Mouse (Mus musculus) CD8-positive naive resting alpha-beta T cell, adult 2 months (primary cell): ENCODE data around the gene Camk2g.

ENCODE experiments used
- DNase-seq, 2 experiments: peaks; one replicate each; pipeline ENCODE4 v3.0.0; 2022; ENCODE audit warnings: low read depth in 2 of 2, low spot score in 2 of 2

Camk2g gene

DNA sequence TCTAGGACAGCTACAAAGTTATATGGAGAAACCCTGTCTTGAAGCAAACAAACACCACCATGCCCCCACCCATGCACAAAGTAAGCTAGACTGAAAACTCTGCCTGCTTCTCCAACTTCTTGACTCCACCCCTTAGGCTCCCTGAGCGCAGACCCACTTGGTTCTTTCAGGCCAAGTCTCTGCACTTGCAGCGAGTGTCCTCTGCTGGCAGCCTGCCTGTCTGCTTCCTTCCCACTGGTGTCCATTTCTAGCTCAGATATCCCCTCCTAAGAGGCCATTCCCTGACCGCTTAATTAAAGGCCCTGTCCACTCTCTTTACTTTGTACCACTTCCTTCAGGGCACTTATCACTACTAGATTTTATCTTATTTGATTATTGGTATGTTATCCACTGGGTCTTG, 50.3 kb downstream of the Camk2g start:
- no peak for DNase-seq

DNA sequence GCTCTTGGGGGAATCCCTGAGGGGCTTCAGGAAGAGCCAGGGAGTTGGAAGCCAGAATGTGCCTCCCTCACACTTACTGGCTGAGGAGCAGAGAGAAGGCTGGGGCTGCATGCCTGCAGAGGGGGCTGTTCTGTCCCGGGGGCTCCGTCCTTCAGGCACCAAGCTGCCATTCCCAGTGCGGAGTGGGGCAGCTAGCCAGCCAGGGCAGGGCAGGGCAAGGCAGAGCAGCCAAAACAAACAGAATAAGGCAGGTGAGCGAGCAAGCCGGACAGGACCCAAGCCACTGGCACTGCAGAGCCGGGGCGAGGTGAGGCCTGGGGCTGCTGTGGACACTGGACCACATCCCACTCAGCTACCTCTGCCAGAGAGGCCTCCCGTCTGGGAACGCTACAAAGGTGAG, 52.6 kb downstream of the Camk2g start:
- no peak for DNase-seq

DNA sequence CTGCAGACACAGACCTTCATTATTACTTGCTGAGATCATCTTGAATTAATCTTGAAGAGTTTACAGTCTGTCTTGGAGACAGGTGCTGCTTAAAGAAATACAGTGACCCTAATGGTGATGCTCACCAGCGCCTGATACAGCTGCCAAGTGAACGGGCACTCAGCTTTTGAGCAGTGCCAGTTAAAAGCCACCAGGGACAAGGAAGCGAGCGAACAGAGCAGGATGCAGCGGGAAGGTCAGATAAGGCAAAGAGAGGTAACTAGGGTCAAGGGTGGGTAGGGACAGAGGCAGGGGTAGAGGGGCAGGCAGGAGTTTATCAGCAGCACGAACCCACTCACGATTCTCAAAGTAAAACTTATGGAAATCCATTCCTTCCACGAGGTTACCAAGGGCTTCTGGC, 55.4 kb downstream of the Camk2g start:
- DNase-seq, result no peak

DNA sequence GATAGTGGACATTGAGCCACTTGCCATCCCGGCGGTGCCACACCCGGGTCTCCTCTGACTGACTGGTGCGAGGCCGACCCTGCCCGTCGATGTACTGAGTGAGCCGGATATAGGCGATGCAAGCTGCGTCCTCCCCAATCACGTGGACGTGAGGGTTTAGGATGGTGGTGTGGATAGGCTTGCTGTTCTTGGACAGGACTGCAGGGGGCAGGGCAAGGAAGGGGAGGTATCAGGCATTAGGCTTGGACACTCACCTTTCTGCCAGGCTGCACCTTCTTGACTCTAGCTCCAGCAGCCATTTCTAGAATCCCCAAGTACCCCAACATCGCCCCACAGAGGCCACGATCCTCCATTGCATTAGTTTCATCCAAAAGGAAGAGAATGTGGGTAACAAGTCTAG, 56.6 kb downstream of the Camk2g start:
- DNase-seq, result peak in 1 of 2 experiments; percentile 19

DNA sequence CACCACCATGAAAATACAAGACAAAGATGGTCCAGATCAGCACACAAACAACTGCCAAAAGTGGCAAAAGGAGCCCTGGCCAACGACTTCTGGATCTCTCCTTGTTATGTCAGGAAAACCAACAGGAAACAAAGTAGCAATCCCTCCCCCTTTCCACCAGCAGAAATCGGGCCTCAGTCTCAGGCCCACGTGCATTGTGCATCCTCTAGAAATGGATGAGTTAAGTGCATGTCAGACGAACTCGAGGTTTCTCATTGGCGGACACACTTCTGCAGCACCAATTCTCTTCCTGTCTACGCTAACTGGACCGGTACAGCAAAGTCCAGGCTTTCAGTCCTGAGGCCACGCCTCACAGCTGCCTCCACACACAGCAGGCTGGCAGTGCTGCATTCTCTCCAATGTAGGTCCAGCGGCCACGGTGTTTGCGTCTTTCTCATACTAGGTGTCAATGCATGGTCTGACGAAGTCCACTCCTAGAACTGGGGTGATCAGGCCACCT, 57.9 kb downstream of the Camk2g start:
- DNase-seq, result no peak

DNA sequence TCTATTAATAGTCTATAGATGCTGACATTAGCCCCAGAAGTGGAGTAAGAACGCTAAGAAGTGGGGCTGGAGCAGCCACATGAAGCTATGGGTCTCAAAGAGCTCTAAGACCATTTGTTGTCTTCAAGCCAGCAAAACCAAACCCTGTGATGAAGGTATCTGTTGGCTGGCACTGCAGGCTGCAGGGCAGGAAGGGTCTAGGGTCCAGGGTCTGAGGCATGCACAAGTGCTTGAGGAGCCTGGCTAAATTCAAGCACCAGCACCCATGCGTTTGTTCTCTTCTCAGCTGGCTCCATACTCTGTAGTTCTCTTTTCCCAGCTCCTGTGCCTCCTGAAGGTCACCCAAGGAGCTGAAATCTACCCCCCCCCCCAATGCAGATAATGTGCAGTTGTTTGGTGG, 58.8 kb downstream of the Camk2g start:
- DNase-seq, result no peak

DNA sequence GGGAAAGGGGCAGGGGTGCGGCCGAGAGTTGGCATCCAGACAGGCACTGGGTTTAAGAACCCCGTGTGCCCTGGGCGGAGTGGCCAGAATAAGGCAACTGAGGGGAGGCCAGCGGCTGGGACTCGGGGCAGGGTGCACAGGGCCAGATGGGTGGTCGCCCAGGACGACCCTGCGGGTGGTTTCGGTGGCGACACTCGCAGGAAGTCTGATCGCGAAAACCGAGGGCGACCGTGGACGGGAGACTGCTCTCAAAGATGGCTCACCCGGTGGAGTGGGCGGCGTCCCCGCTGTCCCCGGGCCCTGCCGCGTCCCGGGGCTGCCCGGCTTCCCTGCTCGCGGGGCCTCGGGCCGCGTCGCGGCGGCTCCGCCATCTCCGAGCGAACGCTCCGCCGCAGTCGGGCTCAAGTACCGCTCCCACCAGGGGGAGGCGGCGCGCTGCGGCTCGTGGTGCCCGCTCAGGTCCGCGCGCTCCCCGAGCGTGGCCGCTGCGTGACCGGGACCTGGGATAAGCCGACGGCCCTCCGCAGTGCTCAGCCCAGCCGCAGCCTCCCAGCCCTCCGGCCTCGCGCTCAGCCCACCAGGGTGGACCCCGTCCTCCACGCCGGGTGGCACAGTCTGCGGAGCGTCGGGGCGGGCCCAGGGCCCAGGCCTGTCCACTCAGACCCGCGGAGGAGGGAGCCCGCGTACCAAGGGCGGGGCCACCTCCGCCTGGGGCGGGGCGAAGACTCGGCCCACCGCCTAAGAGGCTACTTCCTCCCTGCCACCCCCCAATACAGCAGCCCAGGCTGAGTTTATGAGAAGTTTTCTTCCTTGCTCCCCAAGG, 59.7 kb downstream of the Camk2g start, which contains the start of gene Ndst2:
Gene Ndst2 (minus strand): TSS at position 611 of the 823 bp plus-strand sequence.
- peak; percentile 67 to 76 for DNase-seq

DNA sequence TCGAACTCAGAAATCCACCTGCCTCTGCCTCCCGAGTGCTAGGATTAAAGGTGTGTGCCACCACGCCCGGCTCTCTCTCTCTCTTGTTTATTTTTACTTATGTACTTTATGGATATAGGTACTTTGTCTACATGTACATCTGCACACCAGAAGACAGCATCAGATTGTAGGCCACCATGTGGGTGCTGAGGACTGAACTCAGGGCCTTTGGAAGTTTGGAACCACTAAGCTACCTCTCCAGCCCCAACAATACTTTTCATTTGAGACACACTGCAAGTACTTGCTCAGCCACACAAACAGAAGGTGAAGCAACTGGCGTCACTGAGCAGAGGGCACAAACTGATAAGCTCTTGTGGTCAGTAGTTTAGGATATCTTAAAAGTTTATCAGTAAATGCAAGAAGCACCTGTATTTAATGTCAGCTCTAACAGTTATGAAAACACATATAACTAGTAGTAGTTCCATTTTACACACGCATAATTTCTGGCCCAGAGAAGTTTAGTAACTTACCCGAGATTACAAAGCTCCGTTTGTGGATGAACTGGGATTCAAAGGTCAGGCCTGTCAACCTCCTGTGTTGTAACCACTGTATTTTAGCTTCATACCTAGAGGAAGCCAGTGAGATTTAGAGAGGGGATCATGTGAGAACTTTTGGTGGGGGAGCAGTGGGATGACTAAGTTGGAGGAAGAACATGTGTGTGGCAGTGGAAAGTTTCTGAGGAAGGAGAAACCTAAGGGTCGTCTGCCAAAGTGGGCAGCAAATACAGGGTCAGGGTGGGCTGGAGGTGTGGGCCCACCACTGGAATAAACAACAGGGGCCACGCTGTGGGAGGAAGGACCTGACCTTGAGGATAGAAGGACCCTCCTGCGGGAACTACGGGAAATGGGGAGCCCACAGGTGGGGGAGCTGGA, 60.6 kb downstream of the Camk2g start:
- DNase-seq, result no peak

DNA sequence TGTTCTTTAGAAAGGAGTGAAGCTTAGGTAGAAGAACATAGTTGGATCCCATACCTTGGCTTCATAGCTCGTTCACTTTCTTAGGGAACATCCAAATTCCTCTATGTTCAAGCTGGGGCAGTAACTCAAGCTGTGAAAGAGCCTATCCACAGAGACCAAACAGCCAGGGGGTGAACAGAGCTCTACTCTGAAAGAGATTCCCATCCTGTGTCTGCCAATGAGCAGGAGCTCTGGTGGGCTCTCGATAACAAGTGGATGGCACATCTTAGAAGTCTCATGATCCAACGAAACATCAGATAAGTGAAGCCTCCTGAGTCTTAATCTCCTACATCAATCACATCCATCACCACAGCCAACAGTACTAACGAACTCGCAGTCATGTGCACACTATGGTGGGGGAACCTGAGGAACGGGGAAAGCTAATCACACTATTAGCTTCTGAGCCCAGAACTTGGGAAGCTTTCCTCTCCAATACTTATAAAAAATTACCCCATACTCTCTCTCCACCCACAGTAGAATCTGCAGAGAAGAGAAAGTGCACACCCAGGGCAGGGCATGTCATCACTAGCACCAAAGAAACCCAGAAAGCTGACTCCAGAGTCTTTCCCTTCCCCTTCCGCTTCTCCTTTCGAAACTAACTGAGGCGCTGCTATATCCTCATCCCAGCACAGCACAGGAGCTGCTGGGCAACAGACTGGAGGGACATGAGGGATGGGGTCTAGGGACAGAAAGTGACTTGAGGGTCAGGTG, 62.9 kb downstream of the Camk2g start:
- DNase-seq, result no peak

DNA sequence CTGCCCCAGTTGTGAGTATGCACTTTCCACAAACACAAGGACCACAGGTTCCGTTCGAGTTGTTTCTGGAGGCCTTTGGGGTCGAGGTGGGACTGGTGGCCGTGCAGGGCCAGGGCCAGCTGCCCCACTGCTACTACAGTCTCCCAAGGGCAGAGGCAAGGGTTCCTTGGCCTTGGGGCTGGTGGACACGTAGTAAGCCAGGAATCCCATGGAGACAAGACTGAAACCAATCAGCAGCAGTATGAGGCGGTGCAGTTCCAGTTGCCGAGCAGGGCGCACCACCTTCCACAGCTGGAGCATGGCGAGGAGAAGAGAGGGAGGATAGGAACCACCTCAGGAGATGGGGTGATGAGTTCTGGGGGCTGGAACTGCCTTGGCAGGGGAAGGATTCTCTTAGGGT, 64.0 kb downstream of the Camk2g start:
- no peak for DNase-seq

DNA sequence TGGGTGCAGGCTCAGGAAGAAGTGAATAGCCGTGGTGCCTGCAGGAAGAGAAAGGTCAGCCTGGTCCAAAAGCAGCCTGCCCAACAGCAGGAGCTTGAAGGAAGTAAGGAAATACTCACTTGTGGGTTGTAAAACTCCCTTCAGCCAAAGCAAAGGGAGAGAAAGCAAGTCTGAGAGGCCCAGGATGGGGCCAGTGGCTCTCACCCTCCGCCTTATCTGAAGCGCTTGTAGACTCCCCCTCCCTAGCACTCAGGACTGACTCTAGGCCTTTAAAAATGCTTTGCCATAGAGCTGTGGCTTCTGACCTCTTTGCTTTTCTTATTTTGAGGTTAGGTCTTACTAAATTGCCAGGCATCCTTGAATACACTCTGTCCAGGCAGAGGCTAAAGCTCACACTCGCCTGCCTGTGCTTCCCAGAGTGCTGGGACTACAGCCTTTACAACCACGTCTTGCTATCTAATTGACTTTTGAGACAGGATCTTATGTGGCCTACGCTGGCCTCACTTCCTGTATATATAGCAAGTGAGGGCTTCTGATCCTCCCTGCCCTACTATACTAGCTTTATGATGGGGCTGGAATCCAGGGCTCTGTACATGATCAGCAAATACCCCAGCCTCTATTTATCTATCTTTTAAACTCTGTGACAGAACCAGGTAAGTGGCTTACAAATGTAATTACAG, 68.1 kb downstream of the Camk2g start:
- DNase-seq, result no peak

DNA sequence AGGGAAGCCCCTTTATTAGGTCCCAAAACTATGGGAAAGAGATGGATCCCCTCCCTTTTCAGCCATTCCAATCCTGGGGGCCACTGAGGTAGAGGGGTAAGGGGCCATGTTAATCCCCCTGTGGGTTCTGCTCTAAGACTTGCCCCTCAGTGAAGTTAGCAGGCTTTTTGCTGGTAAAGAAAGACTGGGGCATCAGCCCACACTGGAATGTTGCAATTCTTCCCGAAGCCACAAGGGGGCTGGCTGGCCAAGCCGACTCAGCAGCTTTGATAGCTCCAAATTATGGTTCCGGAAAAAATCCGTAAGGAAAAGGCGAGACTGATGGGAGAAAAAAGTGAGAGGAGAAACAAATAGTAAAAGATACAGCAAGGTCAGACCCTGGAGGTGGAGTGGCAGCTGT, 69.8 kb downstream of the Camk2g start:
- peak; percentile 22 to 45 for DNase-seq

DNA sequence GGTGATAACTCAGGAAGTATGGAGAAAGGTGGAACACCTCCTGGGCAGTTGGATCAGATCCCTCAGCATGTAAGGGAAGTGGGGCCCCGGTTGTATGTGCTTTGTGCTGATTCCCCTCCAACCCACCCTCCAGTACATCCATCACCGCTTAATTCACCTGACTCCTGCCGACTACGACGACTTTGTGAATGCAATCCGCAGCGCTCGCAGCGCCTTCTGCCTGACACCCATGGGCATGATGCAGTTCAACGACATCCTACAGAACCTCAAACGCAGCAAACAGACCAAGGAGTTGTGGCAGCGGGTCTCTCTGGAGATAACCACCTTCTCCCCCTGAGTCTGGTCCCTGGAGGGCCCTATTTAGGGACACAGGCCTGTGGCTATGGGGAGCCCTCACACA, 70.9 kb downstream of the Camk2g start:
- DNase-seq, result no peak

DNA sequence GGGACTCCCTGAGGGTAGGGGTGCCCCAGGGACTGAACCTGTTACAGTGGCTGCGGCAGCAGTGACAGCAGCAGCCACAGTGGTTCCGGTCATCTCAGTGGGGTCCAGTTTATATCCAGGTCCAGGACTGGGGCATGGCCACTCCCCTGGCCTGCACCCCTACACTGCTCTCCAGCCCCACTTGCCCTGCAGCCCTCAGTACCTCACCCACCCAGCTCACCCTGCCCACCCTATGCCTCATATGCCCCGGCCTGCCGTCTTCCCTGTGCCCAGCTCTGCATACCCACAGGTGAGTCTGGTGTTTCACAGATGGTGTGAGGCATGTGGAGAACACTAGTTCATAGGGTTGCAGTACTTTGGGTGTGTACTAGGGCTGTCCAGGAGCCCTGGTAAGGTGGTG, 72.5 kb downstream of the Camk2g start:
- no peak for DNase-seq

DNA sequence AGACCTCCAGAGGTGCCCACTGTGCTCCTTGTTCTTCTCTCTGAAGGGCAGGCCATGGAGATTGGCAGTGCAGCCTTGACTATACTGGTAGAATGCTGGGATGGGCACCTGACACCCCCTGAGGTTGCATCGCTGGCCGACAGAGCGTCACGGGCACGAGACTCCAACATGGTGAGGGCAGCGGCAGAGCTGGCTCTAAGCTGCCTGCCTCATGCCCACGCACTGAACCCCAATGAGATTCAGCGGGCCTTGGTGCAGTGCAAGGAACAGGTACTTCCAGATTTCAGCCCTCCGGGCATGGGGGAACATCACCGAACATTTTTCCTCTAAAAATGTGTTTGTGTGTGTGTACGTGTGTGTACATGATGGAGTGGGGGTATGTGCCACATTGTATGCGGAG, 74.1 kb downstream of the Camk2g start:
- no peak for DNase-seq

DNA sequence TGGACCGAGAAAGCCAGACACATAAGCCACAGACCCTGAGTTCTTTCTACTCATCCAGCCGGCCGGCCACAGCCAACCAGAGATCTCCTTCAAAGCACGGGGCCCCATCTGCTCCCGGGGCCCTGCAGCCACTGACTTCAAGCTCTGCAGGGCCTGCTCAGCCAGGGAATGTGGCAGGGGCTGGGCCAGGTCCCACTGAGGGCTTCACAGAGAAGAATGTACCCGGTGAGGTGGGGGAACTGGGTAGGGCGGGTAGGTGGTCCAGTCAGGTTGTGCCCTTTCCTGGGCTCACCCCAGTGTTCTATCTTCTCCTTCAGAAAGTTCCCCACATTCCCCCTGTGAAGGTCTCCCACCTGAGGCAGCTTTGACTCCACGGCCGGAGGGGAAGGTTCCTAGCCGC, 75.4 kb downstream of the Camk2g start:
- DNase-seq, result no peak

DNA sequence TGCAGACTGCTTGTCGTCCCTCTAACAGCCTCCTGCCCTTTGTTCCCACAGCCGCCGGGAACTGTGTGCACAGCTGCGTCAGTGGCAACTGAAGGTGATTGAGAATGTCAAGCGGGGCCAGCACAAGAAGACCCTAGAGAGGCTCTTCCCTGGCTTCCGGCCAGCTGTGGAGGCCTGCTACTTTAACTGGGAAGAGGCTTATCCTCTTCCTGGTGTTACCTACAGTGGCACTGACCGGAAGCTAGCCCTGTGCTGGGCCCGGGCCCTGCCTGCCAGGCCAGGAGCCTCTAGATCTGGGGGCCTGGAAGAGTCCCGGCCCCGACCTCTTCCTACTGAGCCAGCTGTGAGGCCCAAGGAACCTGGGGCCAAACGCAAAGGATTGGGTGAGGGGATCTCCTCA, 80.1 kb downstream of the Camk2g start:
- DNase-seq, result no peak

DNA sequence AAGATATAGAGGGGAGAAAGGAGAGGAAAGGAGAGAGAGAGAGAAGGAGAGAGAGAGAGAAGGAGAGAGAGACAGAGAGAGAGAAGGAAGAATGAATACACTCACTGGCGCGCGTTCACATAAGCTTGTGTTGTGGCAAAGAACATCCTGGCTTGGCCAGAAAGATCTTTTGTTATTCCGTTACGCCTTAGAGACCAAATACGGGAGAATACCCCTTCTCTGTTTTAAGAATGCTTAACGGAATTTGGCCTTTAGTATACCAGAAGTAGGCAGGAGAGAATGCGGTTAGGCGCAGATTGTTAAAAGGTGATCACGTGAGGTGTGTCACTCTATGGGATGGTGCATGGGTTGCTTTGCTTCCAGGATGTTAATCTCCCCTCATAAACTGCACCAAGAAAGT, 85.6 kb downstream of the Camk2g start:
- peak; percentile 11 to 36 for DNase-seq

DNA sequence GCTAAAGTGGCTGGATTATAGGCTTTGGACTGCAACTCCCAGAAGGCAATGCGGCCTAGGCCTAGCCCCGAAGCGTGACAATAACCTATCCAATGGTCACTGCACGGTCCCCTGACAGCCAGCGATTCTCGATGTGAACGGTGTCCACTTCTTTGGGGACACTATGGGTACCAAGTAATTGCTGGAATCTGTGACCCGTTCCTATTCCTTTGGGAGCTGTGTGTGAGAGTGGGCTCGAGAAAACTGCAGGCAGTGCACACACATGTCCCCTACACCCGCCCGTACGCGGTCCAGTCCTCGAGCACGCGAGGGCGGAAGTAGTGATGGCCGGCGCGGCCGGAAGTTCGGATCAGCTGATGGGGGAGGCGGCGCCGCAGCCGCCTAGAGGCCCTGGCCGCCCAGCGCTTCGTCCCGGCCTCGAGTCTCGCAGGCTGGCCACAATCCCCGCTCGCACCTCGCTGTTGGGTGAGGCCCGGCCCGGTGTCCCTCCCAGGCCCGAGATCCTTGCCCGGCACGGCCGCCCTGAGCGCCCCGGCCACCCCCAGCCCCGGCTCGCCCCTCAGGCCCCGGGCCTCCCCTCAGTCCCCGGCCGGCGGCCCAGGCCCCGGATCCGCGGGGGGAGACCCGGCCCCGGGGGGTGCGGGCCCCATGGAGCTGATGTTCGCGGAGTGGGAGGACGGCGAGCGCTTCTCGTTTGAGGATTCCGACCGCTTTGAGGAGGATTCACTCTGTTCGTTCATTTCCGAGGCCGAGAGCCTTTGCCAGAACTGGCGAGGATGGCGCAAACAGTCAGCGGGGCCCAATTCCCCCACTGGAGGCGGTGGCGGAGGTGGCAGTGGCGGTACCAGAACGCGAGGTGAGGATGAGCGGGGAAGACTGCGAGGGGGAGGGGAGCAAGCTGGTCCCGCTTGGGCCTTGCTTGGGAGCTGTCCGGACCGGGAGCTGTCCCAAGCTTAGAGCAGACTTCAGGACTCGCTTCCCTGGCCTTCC, 86.4 kb downstream of the Camk2g start, which contains the start of gene Zswim8:
Gene Zswim8 (plus strand): TSS at position 352 of the 990 bp plus-strand sequence.
- peak; percentile 42 to 49 for DNase-seq
